Mouse (Mus musculus): ENCODE data around the gene Plekha7. TPM values are rescaled to one million over a fixed set of nuclear protein-coding genes. Genes with fewer than 3 reads are reported as not detected.

Plekha7 gene
- polyA plus RNA-seq, 1 experiment: 0.25 TPM

DNA sequence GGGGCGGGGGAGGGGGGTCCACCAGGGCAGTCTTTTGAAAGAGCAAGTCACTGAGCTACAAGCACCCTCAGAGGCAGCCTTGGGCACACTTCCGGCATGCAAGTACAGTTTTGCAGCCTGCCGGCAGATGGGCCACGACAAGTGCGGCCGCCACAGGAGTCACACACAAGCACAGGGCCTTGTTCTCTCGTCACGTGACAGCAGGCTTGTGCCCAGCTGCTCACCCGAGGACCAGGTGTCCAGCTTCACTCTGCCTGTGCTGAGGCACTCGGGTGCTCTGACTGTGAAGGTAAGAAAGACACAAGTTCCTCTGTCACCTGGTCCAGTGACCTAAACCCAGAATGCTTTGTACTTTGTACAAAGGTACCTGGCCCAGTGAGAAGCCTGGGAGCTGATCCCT is 135.4 kb downstream of the Plekha7 start:
- Histone ChIP-seq H3K27me3 (ENCODE audit: control insufficient read depth, insufficient read depth, insufficient read length) (peaks cover 5% of the 10 kb centered on the region), H3K36me3 (ENCODE audit: control insufficient read depth, insufficient read depth) (no peaks in the 10 kb centered on the region), H3K4me3 (ENCODE audit: insufficient read depth, poor library complexity, severe bottlenecking) (no peak overlapping the region), H3K79me2 (ENCODE audit: control insufficient read depth, insufficient read depth) (no peaks in the 10 kb centered on the region), H3ac (ENCODE audit: control insufficient read depth, insufficient read length, low read depth) (no peak overlapping the region), H3K79me3 (ENCODE audit: low read depth) (no peaks in the 10 kb centered on the region)
- no peak for TF ChIP-seq CEBPB (IDR thresholded peaks at IDR 0.05; ENCODE audit: low read depth)
- no peak for TF ChIP-seq USF1 (IDR thresholded peaks at IDR 0.05; ENCODE audit: low read depth)
- no peak for TF ChIP-seq MAX (IDR thresholded peaks at IDR 0.05)
- TF ChIP-seq MYOD1 (IDR thresholded peaks at IDR 0.05; ENCODE audit: control insufficient read depth, insufficient read length, low read depth): no peak
- TF ChIP-seq MYOG (IDR thresholded peaks at IDR 0.05; ENCODE audit: control insufficient read depth, extremely low read depth, insufficient read length): no peak
- TF ChIP-seq FOSL1 (IDR thresholded peaks at IDR 0.05; ENCODE audit: insufficient read depth, low read length, poor library complexity, severe bottlenecking): no peak
- no peak for TF ChIP-seq CTCF (IDR thresholded peaks at IDR 0.05; ENCODE audit: control insufficient read depth, insufficient read depth, insufficient read length)

DNA sequence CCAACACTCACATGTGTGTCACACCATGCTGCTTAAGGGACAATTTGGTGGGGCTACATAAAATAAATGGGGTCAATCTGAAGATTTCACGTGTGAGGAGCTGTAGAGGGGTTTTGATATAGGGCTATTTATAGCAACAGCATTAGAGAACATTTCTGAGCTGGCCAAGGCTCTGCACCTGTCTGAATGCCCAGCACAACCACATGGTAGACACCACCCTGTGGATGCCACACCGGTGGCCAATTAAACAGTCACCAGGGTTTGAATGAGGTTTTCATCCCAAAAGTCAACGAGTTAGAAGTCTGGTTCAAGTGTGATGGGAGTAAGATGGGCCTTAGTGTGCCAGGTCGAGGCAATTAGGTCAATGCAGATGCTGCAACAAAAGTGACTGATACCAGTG is 138.8 kb downstream of the Plekha7 start:
- no peaks in the 10 kb centered on the region for H3K79me2 ChIP-seq (ENCODE audit: control insufficient read depth, insufficient read depth)

DNA sequence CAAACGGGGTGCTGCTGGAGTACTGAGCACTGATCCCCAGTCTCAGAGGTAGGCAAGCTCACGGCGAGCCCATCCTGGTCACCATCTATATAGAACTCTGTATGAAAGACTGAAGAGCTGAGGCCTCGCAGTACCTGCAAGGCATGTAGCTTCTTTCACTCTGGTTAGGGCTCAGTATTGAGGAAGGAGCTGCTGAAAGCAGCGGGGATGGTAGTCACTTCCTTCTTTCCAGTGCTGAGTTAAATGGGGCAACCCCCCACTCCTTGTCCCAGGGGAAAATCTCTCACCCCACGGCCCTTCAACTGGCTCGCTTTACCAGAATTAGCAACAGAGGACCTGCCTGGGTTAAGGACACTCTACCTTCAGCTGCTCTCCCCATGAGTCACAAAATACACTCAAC is 140.0 kb downstream of the Plekha7 start:
- Histone ChIP-seq H3K4me3 (ENCODE audit: insufficient read depth, poor library complexity, severe bottlenecking) (no peak overlapping the region), H3K79me2 (ENCODE audit: control insufficient read depth, insufficient read depth) (no peaks in the 10 kb centered on the region), H3K36me3 (ENCODE audit: control insufficient read depth, insufficient read depth) (no peaks in the 10 kb centered on the region), H3ac (ENCODE audit: control insufficient read depth, insufficient read length, low read depth) (no peak overlapping the region), H3K27me3 (ENCODE audit: control insufficient read depth, insufficient read depth, insufficient read length) (peaks cover 10% of the 10 kb centered on the region), H3K79me3 (ENCODE audit: low read depth) (no peaks in the 10 kb centered on the region)
- TF ChIP-seq MYOD1 (IDR thresholded peaks at IDR 0.05; ENCODE audit: control insufficient read depth, insufficient read length, low read depth) (no peak), USF1 (IDR thresholded peaks at IDR 0.05; ENCODE audit: low read depth) (no peak), CTCF (IDR thresholded peaks at IDR 0.05; ENCODE audit: control insufficient read depth, insufficient read depth, insufficient read length) (no peak), MAX (IDR thresholded peaks at IDR 0.05) (no peak), CEBPB (IDR thresholded peaks at IDR 0.05; ENCODE audit: low read depth) (no peak), FOSL1 (IDR thresholded peaks at IDR 0.05; ENCODE audit: insufficient read depth, low read length, poor library complexity, severe bottlenecking) (no peak), MYOG (IDR thresholded peaks at IDR 0.05; ENCODE audit: control insufficient read depth, extremely low read depth, insufficient read length) (no peak)

More for the DNA sequence above, 138.8 kb downstream of the Plekha7 start:
- Histone ChIP-seq H3K79me3 (ENCODE audit: low read depth) (no peaks in the 10 kb centered on the region), H3K36me3 (ENCODE audit: control insufficient read depth, insufficient read depth) (no peaks in the 10 kb centered on the region), H3K27me3 (ENCODE audit: control insufficient read depth, insufficient read depth, insufficient read length) (peaks cover under 1% of the 10 kb centered on the region), H3K4me3 (ENCODE audit: insufficient read depth, poor library complexity, severe bottlenecking) (no peak overlapping the region), H3ac (ENCODE audit: control insufficient read depth, insufficient read length, low read depth) (no peak overlapping the region)
- no peak for TF ChIP-seq MYOG (IDR thresholded peaks at IDR 0.05; ENCODE audit: control insufficient read depth, extremely low read depth, insufficient read length)

DNA sequence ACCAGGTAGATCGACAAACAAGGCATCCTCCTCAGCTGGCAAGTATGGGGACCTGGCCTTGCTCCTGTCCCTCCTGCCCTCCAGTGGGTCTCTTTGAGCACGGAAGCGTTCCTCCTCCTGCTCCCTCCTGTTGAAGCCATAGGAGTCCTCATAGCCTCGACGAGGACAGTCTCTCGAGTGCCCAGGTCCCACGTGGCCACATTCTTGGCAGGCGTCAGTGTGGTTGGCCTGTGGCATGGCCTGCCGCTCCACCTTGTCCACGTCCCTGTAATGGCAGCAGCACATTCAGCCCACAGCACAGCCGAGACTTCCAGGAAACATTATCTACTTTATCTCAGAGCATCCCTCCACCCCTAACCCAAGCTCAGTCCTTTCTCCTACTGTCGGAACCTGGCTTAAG is 143.9 kb downstream of the Plekha7 start:
- Histone ChIP-seq H3K36me3 (ENCODE audit: control insufficient read depth, insufficient read depth) (no peaks in the 10 kb centered on the region), H3K79me2 (ENCODE audit: control insufficient read depth, insufficient read depth) (no peaks in the 10 kb centered on the region), H3K27me3 (ENCODE audit: control insufficient read depth, insufficient read depth, insufficient read length) (peaks cover 10% of the 10 kb centered on the region), H3K79me3 (ENCODE audit: low read depth) (no peaks in the 10 kb centered on the region), H3ac (ENCODE audit: control insufficient read depth, insufficient read length, low read depth) (no peak overlapping the region), H3K4me3 (ENCODE audit: insufficient read depth, poor library complexity, severe bottlenecking) (no peak overlapping the region)
- TF ChIP-seq FOSL1 (IDR thresholded peaks at IDR 0.05; ENCODE audit: insufficient read depth, low read length, poor library complexity, severe bottlenecking) (no peak), MAX (IDR thresholded peaks at IDR 0.05) (no peak), USF1 (IDR thresholded peaks at IDR 0.05; ENCODE audit: low read depth) (no peak), CEBPB (IDR thresholded peaks at IDR 0.05; ENCODE audit: low read depth) (no peak), CTCF (IDR thresholded peaks at IDR 0.05; ENCODE audit: control insufficient read depth, insufficient read depth, insufficient read length) (no peak), MYOG (IDR thresholded peaks at IDR 0.05; ENCODE audit: control insufficient read depth, extremely low read depth, insufficient read length) (no peak), MYOD1 (IDR thresholded peaks at IDR 0.05; ENCODE audit: control insufficient read depth, insufficient read length, low read depth) (no peak)

DNA sequence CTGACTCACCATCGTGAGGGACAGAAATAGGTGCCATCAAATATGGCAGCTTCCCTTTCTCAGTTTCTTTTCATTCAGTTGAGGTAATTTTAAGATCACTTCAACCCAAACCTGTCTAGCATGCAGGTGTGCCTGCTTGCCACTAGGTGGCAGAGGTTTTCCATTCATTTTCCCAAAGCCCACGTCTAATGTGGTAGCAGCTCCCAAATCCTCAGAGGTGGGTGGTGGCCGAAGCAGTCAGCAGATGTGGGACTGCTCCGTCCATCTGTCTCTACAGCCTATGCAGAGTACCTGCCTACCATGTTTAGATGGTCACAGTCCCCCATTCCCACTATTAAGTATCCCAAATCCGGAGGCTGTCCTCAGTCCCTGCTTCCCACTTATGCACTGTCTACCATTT is 146.6 kb downstream of the Plekha7 start:
- TF ChIP-seq CEBPB (IDR thresholded peaks at IDR 0.05; ENCODE audit: low read depth) (no peak), CTCF (IDR thresholded peaks at IDR 0.05; ENCODE audit: control insufficient read depth, insufficient read depth, insufficient read length) (peak; percentile 10)
- no peaks in the 10 kb centered on the region for H3K79me3 ChIP-seq (ENCODE audit: low read depth)

DNA sequence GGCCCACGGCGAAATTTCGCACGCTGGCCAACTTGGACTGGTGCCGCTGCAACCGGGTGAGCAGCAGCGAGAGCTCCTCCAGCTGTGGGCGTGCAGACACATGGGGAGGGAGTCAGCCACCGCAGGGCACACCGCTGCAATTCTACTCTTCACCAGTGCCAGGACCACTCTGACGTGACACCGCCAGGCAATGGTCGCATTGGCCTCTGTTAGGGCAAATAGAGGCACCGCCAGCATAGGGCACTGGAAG is 151.4 kb downstream of the Plekha7 start:
- Histone ChIP-seq H3K4me3 (ENCODE audit: insufficient read depth, poor library complexity, severe bottlenecking) (no peak overlapping the region), H3K36me3 (ENCODE audit: control insufficient read depth, insufficient read depth) (no peaks in the 10 kb centered on the region)
- no peak for TF ChIP-seq MYOD1 (IDR thresholded peaks at IDR 0.05; ENCODE audit: control insufficient read depth, insufficient read length, low read depth)
- no peak for TF ChIP-seq MYOG (IDR thresholded peaks at IDR 0.05; ENCODE audit: control insufficient read depth, extremely low read depth, insufficient read length)
- no peak for TF ChIP-seq CTCF (IDR thresholded peaks at IDR 0.05; ENCODE audit: control insufficient read depth, insufficient read depth, insufficient read length)

More for the DNA sequence above, 146.6 kb downstream of the Plekha7 start:
- Histone ChIP-seq H3K36me3 (ENCODE audit: control insufficient read depth, insufficient read depth) (no peaks in the 10 kb centered on the region), H3ac (ENCODE audit: control insufficient read depth, insufficient read length, low read depth) (no peak overlapping the region), H3K79me2 (ENCODE audit: control insufficient read depth, insufficient read depth) (no peaks in the 10 kb centered on the region), H3K27me3 (ENCODE audit: control insufficient read depth, insufficient read depth, insufficient read length) (peaks cover 27% of the 10 kb centered on the region), H3K4me3 (ENCODE audit: insufficient read depth, poor library complexity, severe bottlenecking) (no peak overlapping the region)

More for the DNA sequence above, 151.4 kb downstream of the Plekha7 start:
- Histone ChIP-seq H3K27me3 (ENCODE audit: control insufficient read depth, insufficient read depth, insufficient read length) (peaks cover 33% of the 10 kb centered on the region), H3ac (ENCODE audit: control insufficient read depth, insufficient read length, low read depth) (no peak overlapping the region), H3K79me3 (ENCODE audit: low read depth) (no peaks in the 10 kb centered on the region), H3K79me2 (ENCODE audit: control insufficient read depth, insufficient read depth) (no peaks in the 10 kb centered on the region)
